Mouse (Mus musculus) G1E-ER4 (cell line): ENCODE results near the gene Nrl. TPM values are rescaled to one million over a fixed set of nuclear protein-coding genes. Genes with fewer than 3 reads are reported as not detected.

ENCODE experiments used
- GATA1 ChIP-seq: IDR thresholded peaks from one replicate; pipeline ENCODE4 v1.8.0; 2012; ENCODE audit warnings: low read length, inconsistent platforms
- polyA plus RNA-seq: library from polyadenylated mRNA; stranded (reverse); fragments of >175 nt; gene quantifications from 2 replicates; pipeline ENCODE4 v1.2.3, GENCODE M21; 2012

Gene Nrl
- polyA plus RNA-seq, 1 experiment, result not detected

DNA sequence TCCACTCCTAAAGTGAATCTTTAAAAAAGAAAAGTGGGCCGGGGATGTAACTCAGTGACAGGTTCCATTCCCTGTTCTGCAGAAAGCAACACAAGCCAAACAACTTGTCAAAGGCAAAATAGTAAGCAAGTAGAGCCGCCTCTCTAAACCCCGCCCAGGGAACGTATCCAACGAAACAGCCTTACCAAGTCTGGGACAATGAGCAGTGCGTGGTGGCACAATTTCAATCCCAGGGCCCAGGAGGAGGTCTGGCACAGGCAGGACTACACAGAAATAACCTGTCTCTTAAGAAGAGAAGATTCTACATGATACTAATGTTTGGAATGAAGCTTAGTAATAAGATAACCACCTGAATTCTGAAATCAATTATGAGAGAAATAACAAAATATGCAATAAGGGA lies 25.4 kb upstream of the Nrl start:
- TF ChIP-seq GATA1, result no peak

DNA sequence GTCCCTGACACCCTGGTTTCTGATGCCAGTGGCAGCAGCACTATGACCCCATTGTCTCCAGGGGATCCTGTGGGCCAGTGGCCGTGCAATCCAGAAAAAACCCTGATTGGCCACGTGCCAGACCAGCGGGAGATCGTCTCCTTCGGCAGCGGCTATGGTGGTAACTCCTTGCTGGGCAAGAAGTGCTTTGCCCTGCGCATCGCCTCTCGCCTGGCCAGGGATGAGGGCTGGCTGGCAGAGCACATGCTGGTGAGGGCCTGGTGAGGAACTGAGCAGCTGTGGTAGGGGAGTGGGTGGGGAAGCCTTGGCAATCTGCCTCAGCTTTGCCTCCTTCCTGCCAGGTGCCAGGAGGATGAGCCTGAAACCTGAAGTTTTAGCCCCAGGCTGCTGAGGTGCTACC lies 19.6 kb upstream of the Nrl start:
- no peak for TF ChIP-seq GATA1

DNA sequence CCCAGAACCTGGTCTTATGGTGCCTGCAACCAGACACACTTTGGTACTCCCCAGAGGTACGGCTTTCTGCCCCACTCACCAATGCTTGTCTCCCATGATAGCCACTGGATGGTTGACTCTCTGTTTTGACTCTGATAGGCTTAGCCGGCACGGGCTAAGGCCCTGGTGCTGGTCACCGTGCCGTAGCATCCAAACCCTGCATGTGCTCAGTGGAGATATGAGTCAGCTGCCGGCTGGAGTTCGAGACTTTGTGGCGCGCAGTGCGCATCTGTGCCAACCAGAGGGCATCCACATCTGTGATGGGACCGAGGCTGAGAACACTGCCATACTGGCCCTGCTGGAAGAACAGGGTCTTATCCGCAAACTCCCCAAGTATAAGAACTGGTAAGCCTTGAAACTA lies 17.5 kb upstream of the Nrl start:
- TF ChIP-seq GATA1, result no peak

DNA sequence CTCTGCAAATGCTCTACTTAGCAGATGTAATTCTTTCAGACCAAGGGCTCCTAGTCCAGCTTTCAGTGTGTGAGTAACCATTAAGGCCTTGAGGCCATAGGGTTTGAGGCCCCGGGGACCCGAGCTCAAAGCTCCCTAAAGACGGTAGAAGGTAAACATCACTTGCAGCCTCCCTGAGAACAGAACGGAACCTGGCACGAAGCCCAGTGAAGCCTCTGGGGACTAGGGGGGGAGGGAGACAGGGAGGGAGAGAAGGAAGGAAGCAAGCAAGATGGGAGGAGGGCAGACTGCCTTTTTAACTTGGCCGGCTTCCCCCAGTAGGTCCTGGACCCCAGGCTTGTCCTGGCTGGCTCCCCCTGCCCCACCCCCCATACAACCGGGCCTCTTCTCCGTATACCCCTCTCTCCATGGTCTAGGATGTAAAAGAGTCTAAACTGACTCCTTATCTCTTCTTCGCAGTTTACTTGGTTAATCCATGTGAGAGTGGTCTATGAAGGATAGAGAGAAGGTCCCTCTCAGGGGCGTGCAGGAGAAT lies 16.1 kb upstream of the Nrl start:
- no peak for TF ChIP-seq GATA1

DNA sequence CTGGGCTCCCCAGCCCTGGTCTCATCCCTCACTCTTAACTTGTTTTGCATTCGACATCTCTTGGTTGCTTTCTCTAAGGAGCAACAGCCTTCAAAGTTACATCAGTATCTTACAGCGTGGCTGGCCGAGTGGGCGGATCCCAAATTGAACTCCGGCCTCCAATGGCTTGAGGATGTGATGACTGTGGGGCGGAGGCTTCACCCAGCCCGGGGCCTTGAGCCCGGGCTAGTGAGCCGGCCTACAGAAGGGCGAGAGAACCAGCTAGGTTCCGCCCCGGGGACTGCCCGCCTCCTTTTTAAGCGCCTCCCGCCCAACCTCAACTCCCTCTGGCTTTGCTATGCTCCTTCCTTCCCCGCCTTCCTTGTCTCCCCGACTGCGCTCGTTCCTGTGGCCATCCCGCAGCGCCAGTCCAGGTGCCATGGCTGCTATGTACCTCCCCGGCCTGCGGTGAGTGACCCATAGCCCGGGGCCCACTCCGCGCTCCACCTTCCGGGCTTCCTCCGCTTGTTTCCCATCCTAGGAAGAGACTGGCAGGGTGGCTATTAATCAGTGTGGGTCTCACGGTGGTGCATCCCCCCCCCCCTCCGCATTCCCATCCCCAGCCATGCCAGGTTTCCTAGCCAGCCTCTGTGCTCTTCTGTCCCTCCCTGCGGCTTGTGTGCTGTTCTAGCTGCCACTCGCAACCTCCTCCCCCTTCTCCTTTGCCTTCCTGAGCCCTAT lies 15.4 kb upstream of the Nrl start, which contains the start of gene Pck2:
Gene Pck2, plus strand, starts transcription at position 200 of the 720 bp plus-strand sequence.
- TF ChIP-seq GATA1, result no peak

DNA sequence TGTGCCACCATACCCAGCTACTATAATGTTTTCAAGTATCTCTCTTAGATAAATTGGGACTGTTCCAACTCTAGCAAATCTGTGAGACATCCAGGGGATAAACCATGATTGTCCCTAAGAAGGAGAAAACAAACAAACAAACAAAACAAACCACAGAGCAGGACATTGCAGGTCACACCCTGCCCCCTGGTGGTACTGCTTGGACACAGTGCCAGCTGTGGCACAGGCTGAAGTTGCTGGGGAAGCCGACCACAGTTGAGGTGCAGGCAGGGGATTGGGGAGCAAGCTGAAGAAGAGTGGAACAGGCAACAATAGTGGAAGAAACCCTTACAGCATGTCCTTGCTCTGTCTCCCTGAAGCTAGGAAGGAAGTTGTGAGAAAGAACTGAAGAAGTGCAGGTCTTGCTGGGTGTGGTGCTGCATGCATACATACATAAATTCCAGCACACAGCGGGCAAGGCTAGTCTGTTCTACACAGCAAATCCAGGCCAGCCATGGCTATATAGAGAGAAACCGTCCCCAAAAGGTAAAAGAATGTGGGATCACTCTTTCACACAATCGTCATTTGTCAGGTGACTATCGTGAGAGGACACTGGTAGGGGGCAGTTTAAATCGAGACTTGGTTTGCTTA lies 11.4 kb upstream of the Nrl start:
- TF ChIP-seq GATA1, result no peak

DNA sequence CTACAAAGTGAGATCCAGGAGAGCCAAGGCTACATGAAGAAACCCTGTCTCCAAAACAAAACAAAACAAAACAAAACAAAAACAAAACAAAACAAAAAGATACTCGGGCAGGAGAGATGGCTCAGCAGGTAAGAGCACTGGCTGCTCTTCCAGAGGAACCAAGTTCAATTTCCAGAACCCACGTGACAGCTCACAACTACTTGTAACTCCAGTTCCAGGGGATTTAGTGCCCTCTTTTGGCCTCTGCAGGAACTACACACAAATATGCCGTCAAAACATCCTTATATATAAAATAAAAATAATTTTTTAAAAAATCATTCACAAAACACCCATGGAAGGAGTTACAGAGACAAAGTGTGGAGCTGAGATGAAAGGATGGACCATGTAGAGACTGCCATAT lies 3.2 kb upstream of the Nrl start:
- no peak for TF ChIP-seq GATA1

DNA sequence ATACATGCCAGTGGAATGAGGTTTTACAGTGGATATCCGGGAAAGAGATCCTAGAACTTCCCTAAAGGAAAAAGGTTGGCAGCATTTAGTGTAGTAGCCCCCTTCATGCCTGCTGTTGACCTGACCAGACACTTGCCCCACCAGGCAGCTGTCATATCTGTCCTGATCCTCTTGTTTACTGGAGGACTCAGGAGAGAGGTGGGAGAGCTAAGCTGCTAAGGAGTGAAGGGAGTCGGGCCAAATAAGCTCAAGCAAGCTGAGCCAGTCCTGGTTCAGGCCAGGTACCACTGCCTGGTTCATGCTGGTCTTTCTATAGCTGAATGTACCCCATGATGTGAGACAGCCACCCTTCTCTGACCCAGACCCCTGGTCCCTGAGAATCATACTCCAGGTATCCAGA lies 1.9 kb upstream of the Nrl start:
- no peak for TF ChIP-seq GATA1

DNA sequence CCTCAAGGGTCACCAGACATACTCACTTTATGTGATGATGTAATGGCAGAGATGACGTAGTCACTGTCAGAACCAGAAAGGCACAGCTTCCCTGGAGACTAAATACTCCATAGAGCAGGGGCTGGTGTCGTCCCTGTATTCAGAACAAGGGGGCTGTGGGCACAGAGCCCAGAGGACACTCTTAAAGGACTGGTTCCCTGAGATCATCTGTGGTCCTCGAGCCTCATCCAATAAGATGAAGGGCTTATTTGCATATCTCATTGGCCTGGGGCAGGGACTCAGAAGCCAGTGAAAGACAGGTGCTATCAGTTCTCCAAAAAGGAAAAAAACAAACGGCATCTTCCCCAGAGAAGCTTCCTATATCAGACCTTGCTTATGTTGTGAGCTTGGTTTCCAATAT lies 719 bp downstream of the Nrl start:
- TF ChIP-seq GATA1, result no peak

DNA sequence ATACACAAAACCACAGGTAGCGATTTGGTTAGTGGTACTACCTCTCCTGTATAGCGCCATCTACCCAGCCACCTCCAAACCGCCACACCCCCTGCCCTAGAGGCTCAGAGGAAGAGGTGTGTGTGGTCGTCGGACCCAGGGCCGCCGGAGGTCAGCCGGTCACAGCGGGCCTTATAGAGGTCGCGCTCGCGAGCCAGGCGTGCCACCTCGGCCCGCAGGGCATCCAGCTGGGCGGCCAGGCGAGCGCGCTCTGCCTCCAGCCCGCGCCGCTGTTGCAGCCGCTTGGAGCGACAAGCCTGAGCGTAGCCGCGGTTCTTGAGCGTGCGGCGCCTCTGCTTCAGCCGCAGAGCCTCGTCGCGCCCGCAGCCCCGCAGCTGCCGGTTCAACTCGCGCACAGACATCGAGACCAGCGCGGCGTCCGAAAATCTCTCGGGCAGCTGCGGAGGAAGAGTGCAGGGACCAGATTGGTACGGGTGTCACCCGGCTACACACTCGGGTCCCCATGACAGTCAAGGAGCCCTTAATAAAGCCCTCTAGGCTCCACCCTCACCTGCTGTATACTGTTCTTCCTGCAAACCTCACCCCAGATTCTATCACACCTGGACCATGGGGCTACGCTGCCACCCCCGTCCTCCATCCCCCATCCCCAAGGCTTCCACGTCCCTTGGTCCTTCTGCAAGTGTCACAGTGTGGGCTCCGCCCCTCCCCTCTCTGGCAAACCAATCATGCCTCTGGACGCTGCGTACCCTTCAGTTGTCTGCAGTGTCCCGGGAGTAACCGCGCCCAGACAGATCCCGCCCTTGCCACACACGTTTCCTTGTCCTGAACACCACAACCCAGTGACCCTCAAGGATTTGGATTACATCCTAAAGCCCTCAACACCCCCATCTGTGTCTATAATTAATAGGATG lies 4.1 kb downstream of the Nrl start:
- no peak for TF ChIP-seq GATA1

DNA sequence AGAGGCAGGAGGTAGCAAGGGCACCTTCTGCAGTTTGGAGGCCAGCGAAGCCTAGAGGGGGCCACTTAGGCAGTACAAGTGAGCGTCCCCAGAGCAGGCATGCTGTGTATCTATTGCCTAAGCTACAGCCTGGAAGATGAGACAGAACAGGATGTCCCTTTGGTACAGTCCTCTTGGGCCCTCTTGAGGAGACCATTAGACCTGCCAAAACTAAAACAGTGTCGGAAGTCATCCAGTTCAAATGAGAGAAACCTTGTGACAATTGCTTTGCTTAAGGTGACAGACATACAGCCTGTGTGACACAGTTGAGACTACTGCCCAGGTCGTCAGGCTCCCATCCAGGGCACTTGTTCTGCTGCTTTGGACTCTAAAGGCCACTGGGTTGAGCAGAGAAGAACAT lies 5.2 kb downstream of the Nrl start:
- no peak for TF ChIP-seq GATA1

DNA sequence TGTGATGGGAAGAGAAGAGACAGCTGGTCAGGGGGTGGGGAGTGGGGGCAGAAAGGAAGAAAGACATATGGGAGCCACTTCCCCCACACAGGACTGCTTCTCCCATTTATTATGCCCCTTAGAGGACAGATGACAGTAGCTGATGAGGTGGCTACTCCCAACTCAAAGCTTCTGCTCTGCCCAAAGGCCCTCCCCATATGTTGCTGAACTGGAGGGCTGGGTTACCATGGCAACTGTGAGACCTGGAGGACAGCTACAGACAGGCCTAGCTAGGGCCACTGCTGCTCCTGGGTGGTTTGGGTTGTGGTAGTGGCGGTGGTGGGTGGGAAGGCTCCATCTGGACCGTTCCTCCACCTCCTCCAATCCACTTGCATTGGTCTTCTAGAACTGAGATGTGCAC lies 5.9 kb downstream of the Nrl start:
- TF ChIP-seq GATA1, result no peak

DNA sequence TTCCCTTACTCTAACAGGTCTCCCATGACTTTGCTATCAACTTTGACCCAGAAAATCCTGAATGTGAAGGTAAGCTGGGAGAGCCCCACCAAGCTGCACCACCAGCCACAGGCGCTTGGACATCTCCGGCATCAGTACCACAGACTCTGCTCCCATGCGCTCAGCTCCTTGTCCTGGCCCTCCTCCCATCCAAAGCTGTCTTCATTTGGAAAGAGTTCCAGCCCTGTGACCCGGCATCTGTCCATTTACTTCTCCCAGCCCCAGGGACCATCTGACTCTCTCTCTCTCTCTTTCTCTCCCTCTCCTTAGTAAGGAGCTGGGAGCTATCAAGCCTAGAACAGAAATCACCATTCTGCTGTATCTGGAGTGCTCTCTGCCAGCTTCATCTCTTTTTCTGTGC lies 8.9 kb downstream of the Nrl start:
- no peak for TF ChIP-seq GATA1

DNA sequence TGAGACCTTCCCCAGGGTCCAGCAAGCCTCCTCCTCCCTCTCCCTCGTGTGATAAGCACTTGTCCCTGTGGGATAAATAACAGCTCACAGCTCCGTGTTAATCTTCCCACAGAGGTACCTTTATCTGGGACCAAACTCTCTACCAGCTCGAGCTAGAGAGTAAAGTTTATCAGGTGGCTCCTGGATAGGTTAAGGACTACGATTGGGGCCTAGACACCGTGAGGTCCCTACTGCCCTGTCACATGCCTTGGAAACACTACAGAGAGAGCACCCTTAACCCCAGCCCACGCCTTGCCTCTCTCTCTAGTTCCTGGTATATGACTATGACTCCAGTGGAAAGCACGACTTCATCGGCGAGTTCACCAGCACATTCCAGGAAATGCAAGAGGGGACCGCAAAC lies 10.9 kb downstream of the Nrl start:
- no peak for TF ChIP-seq GATA1

DNA sequence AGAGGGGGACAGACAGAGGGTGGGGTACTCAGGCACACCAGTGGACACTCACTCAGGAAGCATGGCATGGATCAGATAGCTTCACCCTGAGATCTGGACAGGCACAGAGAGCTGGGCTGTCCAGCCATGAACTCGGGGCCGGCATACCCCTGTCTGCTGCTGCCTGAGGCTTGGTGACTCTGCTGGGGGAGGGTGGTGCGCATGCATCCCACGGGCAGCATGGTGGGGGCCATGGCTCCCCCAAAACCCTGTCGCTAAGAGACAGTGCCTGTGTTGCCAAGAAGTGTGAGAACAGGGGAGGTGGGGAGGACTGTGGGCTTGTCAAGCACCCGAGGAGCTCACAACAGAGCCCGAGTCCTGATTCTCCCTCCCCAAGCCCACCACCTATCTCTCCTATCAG lies 13.7 kb downstream of the Nrl start:
- TF ChIP-seq GATA1, result no peak

DNA sequence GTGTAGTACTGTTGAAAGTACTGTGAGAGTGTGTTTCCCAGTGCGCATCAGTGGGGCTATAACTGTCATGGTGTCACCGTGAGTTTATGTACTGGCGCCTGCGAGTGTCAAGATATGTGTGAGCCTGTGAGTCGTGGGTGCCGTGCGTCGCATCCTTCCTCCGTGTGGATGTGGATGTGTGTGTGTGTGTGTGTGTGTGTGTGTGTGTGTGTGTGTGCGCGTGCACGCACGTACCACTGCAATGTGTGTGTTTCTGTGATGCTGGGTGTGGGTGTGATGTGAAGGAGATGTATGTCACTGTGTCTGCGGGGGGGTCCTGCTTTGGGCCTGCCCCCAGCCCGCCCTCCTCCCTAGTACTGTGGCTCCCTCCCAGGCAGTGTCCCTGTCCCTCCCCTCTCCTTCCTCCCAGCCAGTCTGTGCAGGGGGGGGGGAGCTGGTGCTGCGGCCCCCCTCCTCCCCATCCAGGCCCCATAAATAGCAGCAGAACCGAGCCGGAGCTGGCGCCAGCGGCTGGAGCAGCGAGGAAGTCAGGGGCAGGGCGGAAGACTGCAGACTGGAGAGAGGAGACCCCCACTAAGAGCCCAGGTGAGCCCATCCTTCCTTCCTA lies 14.6 kb downstream of the Nrl start, which contains the start of gene Cpne6:
Gene Cpne6, plus strand, starts transcription at position 321 of the 607 bp plus-strand sequence.
- no peak for TF ChIP-seq GATA1
